Mouse (Mus musculus): ENCODE measurements at regions not wholly inside any gene's neighbourhood (a gene's known extent, or its start where the extent isn't known, plus 50 kb on each side); places are given as distances from the start of the nearest gene placed in this dataset.

DNA sequence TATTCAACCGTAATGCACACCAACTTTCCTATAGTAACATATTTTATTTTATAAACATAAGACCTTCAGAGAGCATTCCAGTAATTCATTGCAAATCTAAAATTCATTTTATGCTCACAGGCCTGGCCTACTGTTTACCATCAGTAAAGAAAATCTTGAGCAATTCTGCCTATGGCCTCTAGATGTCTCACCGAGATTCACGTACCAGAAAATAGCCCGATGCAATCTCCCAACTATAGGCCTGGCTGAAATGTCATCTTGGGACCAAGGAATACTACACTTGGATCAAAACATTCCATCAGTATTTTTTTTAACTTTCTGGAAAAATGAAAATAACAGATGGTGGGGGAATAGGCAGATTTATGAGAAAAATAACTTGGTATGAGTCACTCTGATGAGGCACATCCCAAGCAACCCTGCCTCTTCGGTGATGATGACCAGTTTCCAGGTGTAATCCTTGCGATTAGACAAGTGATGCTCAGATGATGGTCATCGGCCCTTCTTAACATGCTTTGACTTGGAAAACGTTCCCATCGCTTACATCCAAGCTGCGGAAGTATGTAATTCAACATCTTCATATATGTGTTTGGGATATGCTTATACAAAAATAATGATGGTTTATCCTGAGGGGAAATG, 439.9 kb downstream of the Nyap2 start:
- no peak overlapping the region for H3K4me2 ChIP-seq (ENCODE audit: low read depth, low read length)
- WGBS = 57% methylated on average over 10 of the region's 10 CpGs
- peak; percentile 79; the same call in 1 of the 2 replicates for ATAC-seq (ENCODE audit: low read depth)
- no peak overlapping the region for H3K9ac ChIP-seq (replicated peaks; ENCODE audit: low read depth, low read length)
- no peak overlapping the region for H3K4me3 ChIP-seq (ENCODE audit: low read depth, low read length)
- no peaks in the 10 kb centered on the region for H3K36me3 ChIP-seq (ENCODE audit: control insufficient read depth, insufficient read depth, low read length)
- H3K27ac ChIP-seq (ENCODE audit: low read depth, low read length) = no peak overlapping the region
- no peaks in the 10 kb centered on the region for H3K4me1 ChIP-seq (ENCODE audit: control insufficient read depth, insufficient read depth, low read length)
- no peaks in the 10 kb centered on the region for H3K9me3 ChIP-seq (ENCODE audit: control insufficient read depth, low read length)
- no peaks in the 10 kb centered on the region for H3K27me3 ChIP-seq (ENCODE audit: control insufficient read depth, insufficient read depth, low read length)

DNA sequence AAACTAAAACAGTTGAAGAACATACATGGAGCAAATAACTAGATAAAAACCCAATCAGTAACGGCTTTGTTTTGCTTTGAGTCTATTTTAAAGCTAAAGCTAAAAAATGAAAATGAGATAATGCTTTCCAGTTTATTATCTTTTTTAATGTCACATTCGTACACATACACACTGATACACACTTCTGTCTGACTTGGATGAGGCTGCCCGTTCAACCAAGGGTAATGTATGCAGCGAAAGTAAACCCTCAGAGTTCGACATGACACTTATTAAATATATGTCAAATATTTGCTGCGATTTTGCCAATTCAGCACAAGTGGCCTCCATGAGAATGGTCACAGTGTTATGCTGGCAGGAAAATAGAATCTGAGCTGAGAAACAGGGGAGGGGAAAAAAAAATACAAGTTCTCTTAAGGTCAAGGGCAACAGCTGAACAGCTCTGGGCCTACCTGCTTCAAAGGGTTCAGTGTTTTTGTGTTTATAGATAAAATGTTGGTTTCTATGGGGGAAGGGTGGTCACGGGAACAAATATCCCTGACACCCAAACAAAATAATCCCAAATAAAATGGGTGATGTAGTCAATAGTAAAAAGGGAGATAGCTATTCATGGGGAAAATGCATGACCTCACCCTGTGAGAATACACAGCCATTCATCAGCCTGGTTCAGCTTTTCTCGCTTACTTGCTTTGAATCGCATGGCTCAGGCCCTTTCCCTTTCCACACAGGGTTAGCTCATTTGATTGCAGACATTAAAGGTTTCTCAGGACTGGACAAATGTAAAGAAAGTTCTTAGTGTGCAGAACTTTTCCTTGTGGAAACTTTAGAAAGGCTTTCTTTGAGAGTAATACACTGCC, 443.9 kb downstream of the Nyap2 start:
- no peak overlapping the region for H3K27ac ChIP-seq (ENCODE audit: low read depth, low read length)
- no peaks in the 10 kb centered on the region for H3K36me3 ChIP-seq (ENCODE audit: control insufficient read depth, insufficient read depth, low read length)
- H3K4me3 ChIP-seq (ENCODE audit: low read depth, low read length) = no peak overlapping the region
- peak; percentile 38; the same call in 1 of the 2 replicates for ATAC-seq (ENCODE audit: low read depth)
- no peak overlapping the region for H3K9ac ChIP-seq (replicated peaks; ENCODE audit: low read depth, low read length)
- H3K9me3 ChIP-seq (ENCODE audit: control insufficient read depth, low read length) = no peaks in the 10 kb centered on the region
- no peak overlapping the region for H3K4me2 ChIP-seq (ENCODE audit: low read depth, low read length)
- H3K27me3 ChIP-seq (ENCODE audit: control insufficient read depth, insufficient read depth, low read length) = no peaks in the 10 kb centered on the region
- 36% methylated on average over 9 of the region's 9 CpGs for WGBS
- no peaks in the 10 kb centered on the region; the same call in 1 of the 2 replicates for H3K4me1 ChIP-seq (ENCODE audit: control insufficient read depth, insufficient read depth, low read length)

DNA sequence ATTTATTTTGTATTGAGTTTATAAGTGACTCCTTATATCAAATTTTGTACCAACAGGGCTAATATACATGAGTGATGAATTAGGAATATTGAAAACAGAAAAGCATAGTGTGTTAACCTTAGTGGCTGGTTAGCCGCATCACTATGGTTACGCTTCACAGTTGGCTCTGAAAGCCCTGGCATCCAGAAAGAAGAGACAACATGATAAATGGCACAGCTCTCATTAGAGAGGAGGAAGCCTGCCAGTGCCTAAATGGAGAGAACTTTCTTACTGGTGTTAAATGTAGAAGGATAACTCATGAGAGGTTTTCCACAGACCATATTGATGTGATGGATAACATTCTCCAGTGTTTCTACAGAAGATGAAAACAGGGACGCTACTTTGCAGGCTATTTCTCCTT, 446.2 kb downstream of the Nyap2 start:
- Histone ChIP-seq H3K27ac (ENCODE audit: low read depth, low read length) (no peak overlapping the region), H3K4me3 (ENCODE audit: low read depth, low read length) (no peak overlapping the region), H3K4me1 (ENCODE audit: control insufficient read depth, insufficient read depth, low read length) (no peaks in the 10 kb centered on the region; the same call in 1 of the 2 replicates), H3K9ac (replicated peaks; ENCODE audit: low read depth, low read length) (no peak overlapping the region), H3K36me3 (ENCODE audit: control insufficient read depth, insufficient read depth, low read length) (no peaks in the 10 kb centered on the region), H3K27me3 (ENCODE audit: control insufficient read depth, insufficient read depth, low read length) (no peaks in the 10 kb centered on the region), H3K4me2 (ENCODE audit: low read depth, low read length) (no peak overlapping the region), H3K9me3 (ENCODE audit: control insufficient read depth, low read length) (no peaks in the 10 kb centered on the region)
- peak; percentile 72; the same call in 1 of the 2 replicates for ATAC-seq (ENCODE audit: low read depth)
- WGBS = 32% methylated on average over 3 of the region's 3 CpGs

DNA sequence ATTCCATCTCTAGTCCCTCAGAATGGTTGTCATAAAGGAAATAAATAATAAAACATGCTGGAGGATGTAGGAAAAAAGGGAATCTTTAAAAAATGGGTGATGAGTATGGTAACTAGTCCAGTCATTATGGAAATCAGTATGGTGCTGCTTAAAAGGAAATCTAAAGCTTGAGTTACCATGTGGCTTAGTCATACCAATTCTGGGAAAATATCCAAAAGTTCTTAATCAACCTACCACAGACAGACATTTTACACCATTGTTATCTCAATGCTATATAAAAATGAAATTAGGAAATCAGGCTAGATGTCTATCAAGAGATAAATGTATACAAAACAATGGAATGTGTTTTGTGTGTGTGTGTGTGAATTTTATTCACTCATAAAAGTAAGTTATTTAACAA, 449.1 kb downstream of the Nyap2 start:
- ATAC-seq (ENCODE audit: low read depth) = no peak
- H3K9ac ChIP-seq (replicated peaks; ENCODE audit: low read depth, low read length) = no peak overlapping the region
- H3K4me1 ChIP-seq (ENCODE audit: control insufficient read depth, insufficient read depth, low read length) = no peaks in the 10 kb centered on the region; the same call in 1 of the 2 replicates
- H3K4me2 ChIP-seq (ENCODE audit: low read depth, low read length) = no peak overlapping the region
- H3K9me3 ChIP-seq (ENCODE audit: control insufficient read depth, low read length) = no peaks in the 10 kb centered on the region
- no peaks in the 10 kb centered on the region for H3K27me3 ChIP-seq (ENCODE audit: control insufficient read depth, insufficient read depth, low read length)
- no peak overlapping the region for H3K27ac ChIP-seq (ENCODE audit: low read depth, low read length)
- no peaks in the 10 kb centered on the region for H3K36me3 ChIP-seq (ENCODE audit: control insufficient read depth, insufficient read depth, low read length)
- no peak overlapping the region for H3K4me3 ChIP-seq (ENCODE audit: low read depth, low read length)

DNA sequence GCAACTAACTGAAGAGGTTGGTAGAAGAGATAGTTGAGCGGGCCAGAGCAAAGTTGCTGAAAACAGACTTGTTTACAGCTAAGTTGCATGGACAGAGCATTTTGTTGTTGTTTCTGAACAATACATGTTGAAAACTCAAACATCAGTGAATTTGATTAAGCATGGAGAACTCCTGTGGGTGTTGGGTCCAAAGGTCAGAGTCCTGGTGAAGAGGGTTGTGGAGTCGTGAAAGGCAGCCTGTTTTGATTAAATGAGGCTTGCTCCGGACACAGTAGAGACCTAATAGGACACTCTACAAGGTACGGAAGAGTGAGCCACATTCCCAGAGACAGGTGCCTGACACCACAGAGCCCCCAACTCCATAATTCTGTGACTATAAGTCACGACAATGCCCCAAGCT, 461.1 kb downstream of the Nyap2 start:
- 47% methylated on average over 5 of the region's 5 CpGs for WGBS

DNA sequence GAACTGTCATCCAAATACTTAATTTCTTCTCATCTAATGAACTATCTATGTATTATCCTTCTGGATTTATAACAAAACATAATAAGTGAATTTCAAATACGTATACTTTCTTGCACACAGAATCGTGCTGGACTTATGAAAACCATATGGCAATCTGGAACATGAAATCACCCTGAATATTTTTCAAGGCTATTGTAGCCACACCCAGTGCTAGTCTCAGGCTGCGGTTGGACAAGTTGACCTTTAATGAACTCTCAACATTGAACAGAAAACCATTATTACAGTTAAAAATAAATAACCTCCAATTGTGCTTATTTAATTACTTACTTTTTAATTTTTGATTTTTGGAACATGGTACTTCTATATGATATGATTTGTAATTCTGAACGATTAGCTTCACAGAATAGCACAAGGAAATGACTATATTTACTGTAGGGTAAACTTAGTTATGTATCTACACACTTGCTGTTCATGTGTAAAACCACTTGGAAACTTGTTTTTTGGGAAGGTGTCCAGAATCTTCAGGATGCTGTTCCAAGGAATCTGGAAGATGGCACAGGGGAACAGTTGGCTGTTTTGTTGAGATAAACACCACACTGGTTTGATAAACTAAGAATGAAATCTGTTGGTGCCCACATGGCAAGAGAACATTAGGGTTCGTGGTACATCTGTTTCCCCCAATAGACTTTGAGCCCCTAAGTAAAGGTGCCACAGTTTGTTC, 463.0 kb downstream of the Nyap2 start:
- Histone ChIP-seq H3K4me3 (ENCODE audit: low read depth, low read length) (no peak overlapping the region), H3K4me2 (ENCODE audit: low read depth, low read length) (no peak overlapping the region), H3K4me1 (ENCODE audit: control insufficient read depth, insufficient read depth, low read length) (no peaks in the 10 kb centered on the region), H3K27me3 (ENCODE audit: control insufficient read depth, insufficient read depth, low read length) (no peaks in the 10 kb centered on the region), H3K27ac (ENCODE audit: low read depth, low read length) (no peak overlapping the region), H3K9me3 (ENCODE audit: control insufficient read depth, low read length) (no peaks in the 10 kb centered on the region), H3K9ac (replicated peaks; ENCODE audit: low read depth, low read length) (no peak overlapping the region), H3K36me3 (ENCODE audit: control insufficient read depth, insufficient read depth, low read length) (no peaks in the 10 kb centered on the region)
- 88% methylated on average over 5 of the region's 5 CpGs for WGBS
- no peak for ATAC-seq (ENCODE audit: low read depth)

More for the DNA sequence above, 461.1 kb downstream of the Nyap2 start:
- ATAC-seq (ENCODE audit: low read depth) = no peak
- H3K4me2 ChIP-seq (ENCODE audit: low read depth, low read length) = no peak overlapping the region
- H3K4me1 ChIP-seq (ENCODE audit: control insufficient read depth, insufficient read depth, low read length) = no peaks in the 10 kb centered on the region
- no peaks in the 10 kb centered on the region for H3K27me3 ChIP-seq (ENCODE audit: control insufficient read depth, insufficient read depth, low read length)
- H3K27ac ChIP-seq (ENCODE audit: low read depth, low read length) = no peak overlapping the region
- H3K4me3 ChIP-seq (ENCODE audit: low read depth, low read length) = no peak overlapping the region
- no peak overlapping the region for H3K9ac ChIP-seq (replicated peaks; ENCODE audit: low read depth, low read length)
- H3K9me3 ChIP-seq (ENCODE audit: control insufficient read depth, low read length) = no peaks in the 10 kb centered on the region
- no peaks in the 10 kb centered on the region for H3K36me3 ChIP-seq (ENCODE audit: control insufficient read depth, insufficient read depth, low read length)

DNA sequence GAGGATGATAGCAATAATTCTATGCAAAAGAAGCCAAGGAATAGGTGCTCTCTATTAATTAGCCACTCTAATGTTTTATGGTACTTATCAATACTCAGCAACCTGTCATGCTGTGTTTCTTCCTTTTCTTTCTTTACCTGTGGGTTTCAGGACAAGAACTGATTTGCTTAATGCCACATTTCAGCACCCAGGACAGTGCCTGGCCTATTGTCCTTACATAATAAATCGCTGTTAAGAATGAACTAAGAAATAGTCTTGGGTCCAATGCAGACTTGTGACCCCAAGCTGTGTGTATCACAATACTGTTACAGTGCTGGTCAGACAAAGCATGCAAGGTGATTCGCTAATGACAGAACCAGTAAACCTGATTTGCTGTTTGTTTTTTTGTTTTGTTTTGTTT, 472.2 kb downstream of the Nyap2 start:
- no peaks in the 10 kb centered on the region for H3K27me3 ChIP-seq (ENCODE audit: control insufficient read depth, insufficient read depth, low read length)
- no peak overlapping the region for H3K4me3 ChIP-seq (ENCODE audit: low read depth, low read length)
- H3K4me2 ChIP-seq (ENCODE audit: low read depth, low read length) = no peak overlapping the region
- H3K9ac ChIP-seq (replicated peaks; ENCODE audit: low read depth, low read length) = no peak overlapping the region
- H3K36me3 ChIP-seq (ENCODE audit: control insufficient read depth, insufficient read depth, low read length) = no peaks in the 10 kb centered on the region
- H3K27ac ChIP-seq (ENCODE audit: low read depth, low read length) = no peak overlapping the region
- no peak for ATAC-seq (ENCODE audit: low read depth)
- H3K9me3 ChIP-seq (ENCODE audit: control insufficient read depth, low read length) = no peaks in the 10 kb centered on the region
- WGBS = 82% methylated on average over 2 of the region's 2 CpGs
- no peaks in the 10 kb centered on the region for H3K4me1 ChIP-seq (ENCODE audit: control insufficient read depth, insufficient read depth, low read length)

DNA sequence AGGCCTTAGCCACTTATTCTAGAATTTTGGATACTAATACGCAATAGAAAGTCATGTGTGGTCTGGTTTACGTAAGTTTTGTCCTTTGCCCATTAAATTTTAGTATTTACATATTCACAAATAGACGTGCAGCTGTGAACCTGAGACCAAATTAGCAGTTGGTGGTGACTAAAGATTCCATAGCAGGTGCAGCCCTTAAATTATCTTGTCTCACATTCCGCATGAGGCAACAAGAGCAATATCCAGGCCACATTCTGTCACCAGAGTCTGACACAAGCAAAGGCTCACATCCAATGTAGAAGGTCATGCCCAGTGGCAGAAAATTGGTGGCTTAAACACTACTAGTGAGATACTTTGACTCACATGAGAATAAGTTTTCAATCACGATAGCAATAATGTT, 473.0 kb downstream of the Nyap2 start:
- Histone ChIP-seq H3K4me2 (ENCODE audit: low read depth, low read length) (no peak overlapping the region), H3K4me1 (ENCODE audit: control insufficient read depth, insufficient read depth, low read length) (no peaks in the 10 kb centered on the region), H3K36me3 (ENCODE audit: control insufficient read depth, insufficient read depth, low read length) (no peaks in the 10 kb centered on the region), H3K4me3 (ENCODE audit: low read depth, low read length) (no peak overlapping the region), H3K9ac (replicated peaks; ENCODE audit: low read depth, low read length) (no peak overlapping the region), H3K27me3 (ENCODE audit: control insufficient read depth, insufficient read depth, low read length) (no peaks in the 10 kb centered on the region), H3K9me3 (ENCODE audit: control insufficient read depth, low read length) (no peaks in the 10 kb centered on the region), H3K27ac (ENCODE audit: low read depth, low read length) (no peak overlapping the region)
- no peak for ATAC-seq (ENCODE audit: low read depth)
- WGBS = 77% methylated on average over 5 of the region's 5 CpGs

DNA sequence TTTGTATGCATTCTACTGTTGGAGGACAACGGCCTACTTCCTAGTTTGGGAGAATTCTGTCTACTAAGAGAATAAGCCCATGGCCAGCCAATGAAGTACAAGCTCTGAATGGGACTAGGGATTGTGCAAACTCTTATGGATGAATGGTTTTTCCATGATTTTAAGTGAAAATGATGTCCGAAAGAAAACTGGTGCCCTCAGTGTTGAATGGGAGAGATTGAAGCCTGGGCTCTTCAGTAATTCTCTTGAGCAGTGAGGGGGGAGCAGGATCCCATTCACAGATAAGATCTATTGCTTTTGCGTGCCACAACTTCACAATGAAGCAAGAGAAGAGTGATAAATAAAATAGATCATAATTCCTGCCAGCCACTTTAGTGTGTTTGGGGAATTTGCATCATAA, 476.0 kb downstream of the Nyap2 start:
- no peak overlapping the region for H3K4me2 ChIP-seq (ENCODE audit: low read depth, low read length)
- WGBS = 66% methylated on average over 3 of the region's 3 CpGs
- peak; percentile 31; the same call in 1 of the 2 replicates for ATAC-seq (ENCODE audit: low read depth)

More for the DNA sequence above, 476.0 kb downstream of the Nyap2 start:
- H3K27me3 ChIP-seq (ENCODE audit: control insufficient read depth, insufficient read depth, low read length) = no peaks in the 10 kb centered on the region
- no peak overlapping the region for H3K9ac ChIP-seq (replicated peaks; ENCODE audit: low read depth, low read length)
- no peak overlapping the region for H3K27ac ChIP-seq (ENCODE audit: low read depth, low read length)
- no peaks in the 10 kb centered on the region for H3K36me3 ChIP-seq (ENCODE audit: control insufficient read depth, insufficient read depth, low read length)
- H3K4me3 ChIP-seq (ENCODE audit: low read depth, low read length) = no peak overlapping the region
- no peaks in the 10 kb centered on the region for H3K4me1 ChIP-seq (ENCODE audit: control insufficient read depth, insufficient read depth, low read length)
- no peaks in the 10 kb centered on the region for H3K9me3 ChIP-seq (ENCODE audit: control insufficient read depth, low read length)

All from neural tube, embryonic 14.5 days (tissue).